Mouse (Mus musculus): ENCODE measurements around the gene Mapk12.

DNA sequence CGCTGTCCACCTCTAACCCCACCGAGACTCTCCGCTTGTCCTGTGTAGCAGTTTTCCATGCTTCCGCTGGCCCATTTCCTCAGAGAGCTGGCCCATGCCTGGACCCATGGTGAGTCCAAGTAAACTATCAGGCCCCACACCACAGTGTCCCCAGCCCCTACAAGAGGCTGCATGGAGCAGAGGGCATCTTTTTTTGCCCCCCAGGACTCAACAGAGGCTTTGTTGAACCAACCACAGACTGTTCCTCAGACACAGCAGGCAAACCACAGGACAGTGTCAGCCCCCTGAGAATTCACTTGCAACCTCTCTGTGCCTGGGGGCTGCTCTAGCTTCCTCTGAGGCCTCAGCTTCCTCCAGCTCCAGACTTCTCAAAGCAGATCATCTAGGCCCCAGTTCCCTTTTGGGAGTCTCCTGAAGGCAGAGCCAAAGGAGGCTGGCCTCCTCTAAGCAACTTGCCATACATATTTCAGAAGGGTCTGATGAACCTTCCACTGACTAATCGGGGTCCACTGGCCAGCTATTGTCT lies 31.1 kb upstream of the Mapk12 start:
- TF ChIP-seq CTCF (IDR thresholded peaks at IDR 0.05; ENCODE audit: control insufficient read depth, insufficient read depth, low read length) (no peak), POLR2A (IDR thresholded peaks at IDR 0.05; ENCODE audit: borderline replicate concordance, control insufficient read depth, low read depth, low read length) (no peak)
